Comparison of ENCODE assay signal across 8 mouse cellular contexts in genomic region chr11:98772667-98773171, GRCm38 (mm10). TPM values are rescaled to one million over a fixed set of nuclear protein-coding genes. Genes with fewer than 3 reads are reported as not detected.
DNase-seq lines count a peak whose midpoint lies in the region; ATAC-seq lines count a peak whose summit lies in the region.

No protein-coding gene starts in this region.

- intact Hi-C loops in left cerebral cortex, postnatal 25 days (cut with DNase I): loop anchor here (2.0 kb wide), 1 partner anchor 14 kb away; no protein-coding TSS in a partner anchor
- intact Hi-C loops in left cerebral cortex, postnatal 4 days (cut with DNase I): no loop called here

- no peak for ATAC-seq in activated CD4-positive, CD25-positive, alpha-beta regulatory T cell, adult 4 months

- DNase-seq in left cerebral cortex, postnatal 25 days (ENCODE audit: low spot score in 2 of 2): peak; percentile 42 to 56
- no peak for DNase-seq in left cerebral cortex, adult 18-20 months (ENCODE audit: low spot score in 2 of 2)
- DNase-seq in adrenal gland, postnatal 14 days: peak; percentile 89
- peak; percentile 90 to 95 for DNase-seq in heart, adult 9 months (ENCODE audit: low spot score in 2 of 2)
- DNase-seq in kidney, postnatal 36 days: peak; percentile 70 to 89
- peak; percentile 41 for DNase-seq in right cerebral cortex, adult 18-20 months
- no peak for DNase-seq in left cerebral cortex, postnatal 4 days

RNA-seq across cellular contexts. Expression of gene Nr1d1, which starts 2.4 kb away (rescaled TPM):
- total RNA-seq in left cerebral cortex, postnatal 25 days (2021): 100 to 1,000 TPM in 1 of 2 experiments, 10 to 100 TPM in 1; 92.5 to 121 TPM
- 100 to 1,000 TPM in 1 of 2 experiments, 10 to 100 TPM in 1; 87.2 to 122 TPM for total RNA-seq in left cerebral cortex, adult 18-20 months (2021)
- total RNA-seq in adrenal gland, postnatal 14 days (2021): 32.9 and 51.0 TPM in 2 replicates
- 1 to 10 TPM; 2.9 to 5.4 TPM for polyA plus RNA-seq in activated CD4-positive, CD25-positive, alpha-beta regulatory T cell, adult 4 months (2017; shearing (Covaris generic))
- 10 to 100 TPM; 31.9 TPM for total RNA-seq in left cerebral cortex, postnatal 4 days (2021)

RNA-seq across cellular contexts. Expression of gene Msl1, which starts 22.6 kb away (rescaled TPM):
- 100 to 1,000 TPM; 190 to 193 TPM for total RNA-seq in left cerebral cortex, postnatal 25 days (2021)
- total RNA-seq in left cerebral cortex, adult 18-20 months (2021): 100 to 1,000 TPM; 182 to 185 TPM
- total RNA-seq in adrenal gland, postnatal 14 days (2021): 88.5 and 88.7 TPM in 2 replicates
- 10 to 100 TPM; 19.9 to 22.0 TPM for polyA plus RNA-seq in activated CD4-positive, CD25-positive, alpha-beta regulatory T cell, adult 4 months (2017; shearing (Covaris generic))
- 100 to 1,000 TPM; 163 to 166 TPM for total RNA-seq in left cerebral cortex, postnatal 4 days (2021)

RNA-seq across cellular contexts. Expression of gene Casc3, which starts 32.0 kb away (rescaled TPM):
- 10 to 100 TPM; 53.9 to 54.7 TPM for total RNA-seq in left cerebral cortex, postnatal 25 days (2021)
- total RNA-seq in left cerebral cortex, adult 18-20 months (2021): 10 to 100 TPM; 53.0 to 57.3 TPM
- 37.8 and 38.8 TPM in 2 replicates for total RNA-seq in adrenal gland, postnatal 14 days (2021)
- polyA plus RNA-seq in activated CD4-positive, CD25-positive, alpha-beta regulatory T cell, adult 4 months (2017; shearing (Covaris generic)): 10 to 100 TPM; 10.6 to 11.2 TPM
- 10 to 100 TPM; 61.0 to 67.1 TPM for total RNA-seq in left cerebral cortex, postnatal 4 days (2021)

RNA-seq across cellular contexts. Expression of gene Thra, which starts 32.3 kb away (rescaled TPM):
- total RNA-seq in left cerebral cortex, postnatal 25 days (2021): 100 to 1,000 TPM; 719 to 771 TPM
- 100 to 1,000 TPM; 708 to 832 TPM for total RNA-seq in left cerebral cortex, adult 18-20 months (2021)
- total RNA-seq in adrenal gland, postnatal 14 days (2021): 106 and 124 TPM in 2 replicates
- 1 to 10 TPM; 1.4 to 3.5 TPM for polyA plus RNA-seq in activated CD4-positive, CD25-positive, alpha-beta regulatory T cell, adult 4 months (2017; shearing (Covaris generic))
- 1,000 to 10,000 TPM; 1,274 to 1,289 TPM for total RNA-seq in left cerebral cortex, postnatal 4 days (2021)

RNA-seq across cellular contexts. Expression of gene Med24, which starts 43.5 kb away (rescaled TPM):
- total RNA-seq in left cerebral cortex, postnatal 25 days (2021): 100 to 1,000 TPM; 116 to 131 TPM
- 100 to 1,000 TPM; 108 to 127 TPM for total RNA-seq in left cerebral cortex, adult 18-20 months (2021)
- total RNA-seq in adrenal gland, postnatal 14 days (2021): 47.4 and 55.5 TPM in 2 replicates
- polyA plus RNA-seq in activated CD4-positive, CD25-positive, alpha-beta regulatory T cell, adult 4 months (2017; shearing (Covaris generic)): 10 to 100 TPM; 19.1 to 27.9 TPM
- 10 to 100 TPM; 96.8 to 99.4 TPM for total RNA-seq in left cerebral cortex, postnatal 4 days (2021)

Comparison
In these comparisons a context has a peak if more than half of its experiments do, and no peak if none do; other contexts are left out.
1. DNase-seq: peak in left cerebral cortex, postnatal 25 days (2 of 2), adrenal gland, postnatal 14 days (single experiment), heart, adult 9 months (2 of 2), kidney, postnatal 36 days (2 of 2) and right cerebral cortex, adult 18-20 months (single experiment); none in left cerebral cortex, adult 18-20 months (0 of 2) and left cerebral cortex, postnatal 4 days (single experiment).